9 mouse cellular contexts compared by ENCODE assay signal in the genomic region with DNA sequence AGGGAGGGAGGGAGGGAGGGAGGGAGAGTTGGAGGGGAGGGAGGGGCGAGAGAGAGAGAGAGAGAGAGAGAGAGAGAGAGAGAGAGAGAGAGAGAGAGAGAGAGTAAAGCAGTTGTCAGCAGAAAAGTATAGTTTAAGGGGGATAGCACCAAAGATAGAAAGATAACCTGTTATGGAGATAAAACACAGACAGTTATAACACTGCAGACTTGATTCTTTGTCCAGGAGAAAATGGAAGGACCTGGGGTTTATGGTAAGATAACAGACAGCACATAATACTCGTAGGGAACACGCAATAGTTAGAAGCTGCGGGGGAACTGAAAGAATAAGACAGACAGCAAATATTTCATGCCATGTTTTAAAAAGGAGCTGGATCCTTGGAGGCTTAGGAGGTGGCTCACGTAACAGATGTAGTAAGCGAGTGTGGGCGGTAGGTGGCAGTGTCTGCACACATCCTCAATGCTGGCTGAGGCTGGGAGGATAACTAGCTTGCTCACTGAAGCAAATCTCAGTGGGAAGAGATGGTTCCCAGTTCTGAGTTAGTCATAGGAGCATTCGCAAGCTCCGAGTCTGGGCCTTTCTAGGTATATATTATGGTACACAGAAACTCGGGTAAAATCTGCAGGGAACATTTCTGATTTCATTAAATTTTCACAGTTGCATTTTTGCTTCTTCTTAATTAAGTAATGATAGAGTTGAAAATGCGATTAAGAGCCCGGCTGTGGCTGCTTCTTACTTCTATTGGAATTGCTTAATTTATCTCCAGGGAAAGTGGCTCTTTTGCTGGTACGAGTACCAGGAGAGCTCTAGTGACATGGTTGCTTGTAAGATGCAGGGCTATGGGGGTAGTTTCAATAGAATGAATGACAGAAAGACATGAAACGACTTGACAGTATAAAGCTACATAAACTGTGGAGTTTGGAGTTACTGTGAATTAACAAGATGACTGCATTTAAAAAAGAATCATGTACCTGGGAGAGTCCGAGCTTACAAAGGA.
A peak's percentile ranks its signal among the peaks of the same experiment; 100 is the strongest.
DNase-seq lines count a peak whose midpoint lies in the region; ATAC-seq and TF ChIP-seq lines count a peak whose summit lies in the region.
"Had no signal": no experiment of that assay in that cellular context is flagged by ENCODE, and none has a peak within 500 bp of the region (broad histone marks: within the 10 kb centered on the region; RNA-seq: fewer than 3 reads in every experiment).

No protein-coding gene starts in this region.

- peak; percentile 2 for DNase-seq in heart, postnatal 25 days (ENCODE audit: low spot score)
- peak; percentile 18 for DNase-seq in large intestine, adult 2 months (ENCODE audit: low read depth, low spot score)
- DNase-seq in lung, adult 2 months = peak; percentile 45
- peak; percentile 86 for DNase-seq in testis, postnatal 10 days (ENCODE audit: low spot score)

- intact Hi-C loops in heart, postnatal 25 days (cut with DNase I) = no loop called here

- ATAC-seq in CD4-positive, CD25-positive, alpha-beta regulatory T cell, adult 4 months = peak; percentile 88
- peak; percentile 88 for ATAC-seq in neutrophil, adult 5-6 weeks (ENCODE audit: extremely low read depth, insufficient number of reproducible peaks, low FRiP score, poor library complexity, severe bottlenecking)

- peak; percentile 97 for TF ChIP-seq CTCF in bone marrow, adult 2 months (IDR thresholded peaks at IDR 0.05; ENCODE audit: control insufficient read depth, insufficient read depth, low read length)
- peak; percentile 99 for TF ChIP-seq CTCF in embryonic fibroblast, embryonic 13.5 days (IDR thresholded peaks at IDR 0.05; ENCODE audit: borderline replicate concordance, insufficient read depth, low read length)
- TF ChIP-seq CTCF in lung, adult 2 months (IDR thresholded peaks at IDR 0.05; ENCODE audit: insufficient read depth, low read length) = peak; percentile 99

- no peak overlapping the region for H3K4me3 ChIP-seq in bone marrow, adult 2 months (replicated peaks; ENCODE audit: control insufficient read depth, low read depth, low read length)
- no peak overlapping the region for H3K4me3 ChIP-seq in embryonic fibroblast, embryonic 13.5 days (ENCODE audit: insufficient read depth, low read length)
- H3K4me3 ChIP-seq in lung, adult 2 months (replicated peaks; ENCODE audit: extremely low read depth, low read depth, low read length) = no peak overlapping the region
- H3K4me3 ChIP-seq: heart, embryonic 13.5 days had no signal

- WGBS in bone marrow, adult 2 months = 37% methylated on average over 14 of the region's 15 CpGs
- 33% methylated on average over 14 of the region's 15 CpGs for WGBS in large intestine, adult 2 months
- 31% methylated on average over 14 of the region's 15 CpGs for WGBS in lung, adult 2 months

- H3K4me1 ChIP-seq in bone marrow, adult 2 months (ENCODE audit: control insufficient read depth, insufficient read depth, low read length) = no peaks in the 10 kb centered on the region
- no peaks in the 10 kb centered on the region for H3K4me1 ChIP-seq in embryonic fibroblast, embryonic 13.5 days (ENCODE audit: control insufficient read depth, insufficient read depth, low read length)
- H3K4me1 ChIP-seq in lung, adult 2 months (ENCODE audit: control insufficient read depth, insufficient read depth, low read length) = no peaks in the 10 kb centered on the region
- H3K4me1 ChIP-seq: heart, embryonic 13.5 days had no signal

- TF ChIP-seq POLR2A in bone marrow, adult 2 months (IDR thresholded peaks at IDR 0.05; ENCODE audit: borderline replicate concordance, control insufficient read depth, low read depth, low read length) = no peak
- no peak for TF ChIP-seq POLR2A in embryonic fibroblast, embryonic 13.5 days (IDR thresholded peaks at IDR 0.05; ENCODE audit: low read depth, low read length)
- no peak for TF ChIP-seq POLR2A in lung, adult 2 months (IDR thresholded peaks at IDR 0.05; ENCODE audit: borderline replicate concordance, extremely low read depth, low read depth, low read length)

- no peak overlapping the region for H3K27ac ChIP-seq in bone marrow, adult 2 months (ENCODE audit: control insufficient read depth, insufficient read depth, low read depth, low read length, poor library complexity)
- H3K27ac ChIP-seq in embryonic fibroblast, embryonic 13.5 days (ENCODE audit: insufficient read depth, low read length) = no peak overlapping the region
- H3K27ac ChIP-seq: heart, embryonic 13.5 days had no signal

Comparison
In these comparisons a context has a peak if more than half of its experiments do, and no peak if none do; other contexts are left out.
1. DNase-seq: peak in every context shown above with its lines; median percentile 86 in testis, postnatal 10 days; 45 in lung, adult 2 months; 18 in large intestine, adult 2 months; 2 in heart, postnatal 25 days.